Mouse (Mus musculus): ENCODE results near the gene Otud7a.

The Otud7a gene

GRCm38 (mm10) chr7:63789743-63790142, 345.2 kb downstream of the Otud7a start:
- no peak for DNase-seq

- no peak for DNase-seq
These were observed 351.6 kb downstream of the Otud7a start for GRCm38 (mm10) chr7:63796001-63796632.

DNA sequence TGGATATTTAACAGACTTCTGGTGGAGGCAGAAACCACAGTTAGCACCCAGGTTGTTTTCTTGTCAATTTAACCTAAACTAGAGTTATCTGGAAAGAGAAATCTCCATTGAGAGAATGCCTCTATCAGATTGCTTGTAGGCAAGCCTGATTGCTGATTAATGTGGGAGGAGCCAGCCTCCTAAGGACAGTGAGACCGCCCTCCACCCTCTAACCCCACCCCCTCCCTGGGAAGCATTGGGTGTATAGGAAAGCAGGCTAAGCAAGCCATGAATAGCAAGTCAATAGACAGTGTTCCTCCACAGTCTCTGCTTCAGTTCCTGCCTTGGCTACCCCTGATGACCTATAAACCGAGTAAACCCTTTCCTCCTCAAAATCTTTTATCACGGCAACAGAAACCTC, 353.9 kb downstream of the Otud7a start:
- no peak for DNase-seq

DNA sequence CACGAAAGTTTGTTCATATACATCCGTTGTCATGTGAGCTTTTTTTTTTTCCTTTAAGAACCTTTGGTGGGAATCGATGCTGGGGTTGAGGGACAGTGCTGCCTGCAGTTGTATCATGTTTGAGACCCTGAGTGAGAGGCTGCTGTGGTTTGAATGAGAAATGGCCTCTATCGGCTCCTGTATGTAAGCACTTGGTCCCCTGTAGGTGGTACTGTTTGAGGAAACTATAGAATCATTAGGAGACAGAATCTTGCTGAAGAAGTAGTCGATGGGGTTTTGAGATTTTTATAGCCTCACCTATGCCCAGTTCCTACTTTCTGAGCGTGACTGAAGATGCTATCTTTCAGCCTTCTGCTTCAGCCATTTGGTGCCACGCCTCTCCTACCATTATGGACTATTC, 354.8 kb downstream of the Otud7a start:
- no peak for DNase-seq

- peak; percentile 69 for DNase-seq
These were observed 358.2 kb downstream of the Otud7a start for GRCm38 (mm10) chr7:63802751-63803150.

All from lung, postnatal 10 days (tissue).